Mouse (Mus musculus): Measurements from ENCODE around the gene Zfp365. TPM values are rescaled to one million over a fixed set of nuclear protein-coding genes. Genes with fewer than 3 reads are reported as not detected.

The Zfp365 gene
- total and polyA plus RNA-seq, 3 experiments = 0.11 TPM; not detected in 2

DNA sequence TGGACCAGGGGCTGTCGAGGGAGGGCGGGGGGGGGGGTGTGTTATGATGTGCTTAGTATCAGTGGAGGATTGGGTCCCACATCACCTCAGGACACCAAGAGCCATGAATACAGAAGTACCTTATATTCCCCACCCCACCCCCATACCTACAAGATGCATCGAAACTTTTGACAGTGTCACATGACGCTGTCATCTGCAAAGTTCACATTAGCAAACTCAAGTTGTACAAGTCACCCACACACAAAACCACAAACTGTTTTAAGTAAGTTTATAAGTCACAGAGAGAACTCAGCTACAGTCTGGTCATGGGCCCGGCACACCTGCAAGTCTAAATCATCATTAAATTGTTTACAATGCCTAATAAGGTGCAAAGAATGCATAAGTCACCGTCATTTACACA lies 21.3 kb downstream of the Zfp365 start:
- DNase-seq (ENCODE audit: low spot score) (no peak), ATAC-seq (ENCODE audit: extremely low read depth, insufficient number of reproducible peaks, low FRiP score, poor library complexity, severe bottlenecking) (no peak)
- Histone ChIP-seq H3K4me3 (ENCODE audit: low read depth, low read length) (no peak overlapping the region), H3K36me3 (replicated peaks) (no peaks in the 10 kb centered on the region), H3K4me1 (ENCODE audit: insufficient read depth, low read depth, low read length) (no peaks in the 10 kb centered on the region), H3K27me3 (ENCODE audit: insufficient read depth, low read length) (no peaks in the 10 kb centered on the region), H3K9me3 (replicated peaks) (peaks cover 50% of the 10 kb centered on the region)
- no peak for TF ChIP-seq CTCF (IDR thresholded peaks at IDR 0.05; ENCODE audit: low read depth, low read length)
- no peak for TF ChIP-seq POLR2AphosphoS5 (IDR thresholded peaks at IDR 0.05; ENCODE audit: insufficient replicate concordance, low read depth, low read length)
- no peak for TF ChIP-seq GATA2 (IDR thresholded peaks at IDR 0.05; ENCODE audit: borderline replicate concordance, low read depth, low read length)
- TF ChIP-seq TAL1 (conservative IDR thresholded peaks at IDR 0.05; ENCODE audit: low read depth, low read length) = no peak
- TF ChIP-seq GATA1 (IDR thresholded peaks at IDR 0.05; ENCODE audit: borderline replicate concordance, low read length) = no peak

DNA sequence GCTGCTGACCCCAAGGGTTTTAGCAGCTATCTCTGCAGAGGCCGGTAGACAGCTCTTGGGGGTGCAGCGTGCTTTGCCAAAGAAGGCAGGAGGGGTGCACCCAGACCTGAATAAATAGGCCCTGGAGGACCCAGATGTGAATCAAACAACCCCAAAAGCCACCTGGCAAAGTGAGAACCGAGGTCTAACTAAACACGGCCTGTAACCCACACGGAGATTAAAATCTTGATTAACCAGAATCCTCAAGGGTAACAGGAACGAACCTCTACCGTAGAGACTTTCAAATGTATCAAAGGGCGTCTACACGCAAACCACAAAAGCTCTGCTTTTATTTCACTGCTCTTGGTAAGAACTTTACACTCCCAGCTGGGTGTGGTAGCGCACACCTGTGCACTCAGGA lies 24.5 kb downstream of the Zfp365 start:
- DNase-seq (ENCODE audit: low spot score) = no peak
- no peaks in the 10 kb centered on the region for H3K4me1 ChIP-seq (ENCODE audit: insufficient read depth, low read depth, low read length)
- H3K27me3 ChIP-seq (ENCODE audit: insufficient read depth, low read length) = no peaks in the 10 kb centered on the region
- ATAC-seq (ENCODE audit: extremely low read depth, insufficient number of reproducible peaks, low FRiP score, poor library complexity, severe bottlenecking) = no peak
- H3K9me3 ChIP-seq (replicated peaks) = peaks cover 37% of the 10 kb centered on the region
- no peaks in the 10 kb centered on the region for H3K36me3 ChIP-seq (replicated peaks)
- no peak overlapping the region for H3K4me3 ChIP-seq (ENCODE audit: low read depth, low read length)
- TF ChIP-seq POLR2AphosphoS5 (IDR thresholded peaks at IDR 0.05; ENCODE audit: insufficient replicate concordance, low read depth, low read length) (no peak), GATA2 (IDR thresholded peaks at IDR 0.05; ENCODE audit: borderline replicate concordance, low read depth, low read length) (no peak), TAL1 (conservative IDR thresholded peaks at IDR 0.05; ENCODE audit: low read depth, low read length) (no peak), CTCF (IDR thresholded peaks at IDR 0.05; ENCODE audit: low read depth, low read length) (no peak), GATA1 (IDR thresholded peaks at IDR 0.05; ENCODE audit: borderline replicate concordance, low read length) (no peak)

DNA sequence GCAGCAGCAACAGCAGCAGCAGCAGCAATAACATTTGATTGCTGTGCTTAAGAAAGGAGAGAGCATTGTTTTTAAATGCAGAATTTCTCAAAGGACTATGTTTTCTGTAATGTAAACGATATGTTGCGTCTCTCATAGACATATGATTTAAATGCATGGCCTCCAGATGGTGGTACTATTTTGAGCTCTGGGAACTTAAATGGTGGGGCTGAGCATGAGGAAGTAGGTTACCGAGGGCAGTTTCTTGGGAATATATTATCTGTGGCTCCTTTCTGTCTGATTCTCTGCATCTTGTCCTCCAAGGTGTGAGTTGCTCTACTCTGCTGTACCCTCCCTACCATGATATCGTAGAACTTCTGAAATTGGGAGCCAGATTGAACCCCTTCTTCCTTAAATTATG lies 31.8 kb downstream of the Zfp365 start:
- ATAC-seq (ENCODE audit: extremely low read depth, insufficient number of reproducible peaks, low FRiP score, poor library complexity, severe bottlenecking) (no peak), DNase-seq (ENCODE audit: low spot score) (no peak)
- Histone ChIP-seq H3K36me3 (replicated peaks) (no peaks in the 10 kb centered on the region), H3K4me3 (ENCODE audit: low read depth, low read length) (no peak overlapping the region), H3K27me3 (ENCODE audit: insufficient read depth, low read length) (no peaks in the 10 kb centered on the region), H3K4me1 (ENCODE audit: insufficient read depth, low read depth, low read length) (no peaks in the 10 kb centered on the region), H3K9me3 (replicated peaks) (peaks cover 16% of the 10 kb centered on the region)
- TF ChIP-seq GATA2 (IDR thresholded peaks at IDR 0.05; ENCODE audit: borderline replicate concordance, low read depth, low read length) (no peak), TAL1 (conservative IDR thresholded peaks at IDR 0.05; ENCODE audit: low read depth, low read length) (no peak), GATA1 (IDR thresholded peaks at IDR 0.05; ENCODE audit: borderline replicate concordance, low read length) (no peak), CTCF (IDR thresholded peaks at IDR 0.05; ENCODE audit: low read depth, low read length) (no peak), POLR2AphosphoS5 (IDR thresholded peaks at IDR 0.05; ENCODE audit: insufficient replicate concordance, low read depth, low read length) (no peak)

DNA sequence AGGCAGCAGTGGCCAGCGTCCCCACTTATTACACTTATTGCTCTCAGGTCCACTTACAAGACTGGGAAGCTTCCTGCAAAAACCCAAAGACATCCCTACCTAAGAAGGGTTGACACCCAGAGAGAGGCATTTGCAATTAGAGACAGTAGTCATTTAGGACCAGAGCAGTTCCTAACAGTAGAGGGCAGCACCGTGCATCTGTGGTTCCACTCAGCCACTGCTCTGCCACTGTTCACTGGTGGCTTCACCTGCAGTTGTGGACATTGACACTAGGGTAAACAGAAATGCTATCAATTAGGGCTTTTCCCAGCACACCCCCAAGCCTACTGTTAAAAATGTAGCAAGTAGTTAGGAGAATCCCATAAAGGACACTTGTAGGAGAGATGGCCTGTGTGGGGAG lies 40.7 kb downstream of the Zfp365 start:
- no peak for ATAC-seq (ENCODE audit: extremely low read depth, insufficient number of reproducible peaks, low FRiP score, poor library complexity, severe bottlenecking)
- H3K9me3 ChIP-seq (replicated peaks) = peaks cover 25% of the 10 kb centered on the region
- no peak for DNase-seq (ENCODE audit: low spot score)
- H3K27me3 ChIP-seq (ENCODE audit: insufficient read depth, low read length) = no peaks in the 10 kb centered on the region
- no peaks in the 10 kb centered on the region for H3K4me1 ChIP-seq (ENCODE audit: insufficient read depth, low read depth, low read length)
- TF ChIP-seq GATA2 (IDR thresholded peaks at IDR 0.05; ENCODE audit: borderline replicate concordance, low read depth, low read length) = no peak
- TF ChIP-seq POLR2AphosphoS5 (IDR thresholded peaks at IDR 0.05; ENCODE audit: insufficient replicate concordance, low read depth, low read length) = no peak
- no peaks in the 10 kb centered on the region for H3K36me3 ChIP-seq (replicated peaks)
- no peak overlapping the region for H3K4me3 ChIP-seq (ENCODE audit: low read depth, low read length)

DNA sequence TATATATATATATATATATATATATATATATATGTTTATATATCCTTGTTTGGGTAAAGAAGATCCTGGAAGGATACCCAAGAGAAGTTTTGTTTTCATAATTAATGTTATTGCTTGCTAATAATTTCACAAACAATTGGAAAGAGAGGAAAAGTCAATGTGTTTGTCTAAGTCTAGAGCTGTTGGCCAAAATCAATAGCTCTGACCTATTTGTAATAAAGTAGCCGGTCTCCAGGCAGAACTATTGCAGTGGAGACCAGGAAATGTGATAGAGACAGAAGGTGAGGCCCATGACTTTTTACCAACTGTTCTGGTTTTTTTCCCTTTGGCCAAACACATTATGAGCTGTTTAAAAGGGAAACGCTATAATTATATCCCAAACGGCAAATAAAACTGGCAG lies 44.2 kb downstream of the Zfp365 start:
- Histone ChIP-seq H3K4me1 (ENCODE audit: insufficient read depth, low read depth, low read length) (no peaks in the 10 kb centered on the region), H3K9me3 (replicated peaks) (peaks cover 27% of the 10 kb centered on the region), H3K36me3 (replicated peaks) (no peaks in the 10 kb centered on the region), H3K4me3 (ENCODE audit: low read depth, low read length) (no peak overlapping the region), H3K27me3 (ENCODE audit: insufficient read depth, low read length) (no peaks in the 10 kb centered on the region)
- DNase-seq (ENCODE audit: low spot score) (no peak), ATAC-seq (ENCODE audit: extremely low read depth, insufficient number of reproducible peaks, low FRiP score, poor library complexity, severe bottlenecking) (no peak)
- TF ChIP-seq CTCF (IDR thresholded peaks at IDR 0.05; ENCODE audit: low read depth, low read length) (no peak), POLR2AphosphoS5 (IDR thresholded peaks at IDR 0.05; ENCODE audit: insufficient replicate concordance, low read depth, low read length) (no peak), GATA2 (IDR thresholded peaks at IDR 0.05; ENCODE audit: borderline replicate concordance, low read depth, low read length) (no peak), GATA1 (IDR thresholded peaks at IDR 0.05; ENCODE audit: borderline replicate concordance, low read length) (no peak), TAL1 (conservative IDR thresholded peaks at IDR 0.05; ENCODE audit: low read depth, low read length) (no peak)

DNA sequence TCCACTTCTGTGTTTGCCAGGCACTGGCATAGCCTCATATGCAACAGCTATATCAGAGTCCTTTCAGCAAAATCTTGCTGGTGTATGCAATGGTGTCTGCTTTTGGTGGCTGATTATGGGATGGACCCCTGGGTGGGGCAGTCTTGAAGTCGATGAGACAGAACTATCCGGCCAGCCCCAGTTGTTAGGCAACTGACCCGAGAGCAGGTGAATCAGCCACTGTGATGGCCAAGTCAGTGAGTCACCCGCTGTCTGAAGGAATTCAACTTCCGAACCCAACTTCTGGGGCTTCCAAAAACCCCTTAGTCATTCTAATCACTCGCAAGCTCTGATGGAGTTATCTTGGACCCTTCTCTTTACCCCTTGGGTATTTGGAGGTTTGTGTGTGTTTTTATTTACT lies 46.6 kb downstream of the Zfp365 start:
- DNase-seq (ENCODE audit: low spot score) (no peak), ATAC-seq (ENCODE audit: extremely low read depth, insufficient number of reproducible peaks, low FRiP score, poor library complexity, severe bottlenecking) (no peak)
- no peaks in the 10 kb centered on the region for H3K27me3 ChIP-seq (ENCODE audit: insufficient read depth, low read length)
- peaks cover 21% of the 10 kb centered on the region for H3K9me3 ChIP-seq (replicated peaks)
- no peaks in the 10 kb centered on the region for H3K4me1 ChIP-seq (ENCODE audit: insufficient read depth, low read depth, low read length)
- no peaks in the 10 kb centered on the region for H3K36me3 ChIP-seq (replicated peaks)
- TF ChIP-seq CTCF (IDR thresholded peaks at IDR 0.05; ENCODE audit: low read depth, low read length) = no peak
- TF ChIP-seq POLR2AphosphoS5 (IDR thresholded peaks at IDR 0.05; ENCODE audit: insufficient replicate concordance, low read depth, low read length) = no peak
- no peak for TF ChIP-seq TAL1 (conservative IDR thresholded peaks at IDR 0.05; ENCODE audit: low read depth, low read length)
- no peak for TF ChIP-seq GATA2 (IDR thresholded peaks at IDR 0.05; ENCODE audit: borderline replicate concordance, low read depth, low read length)
- no peak for TF ChIP-seq GATA1 (IDR thresholded peaks at IDR 0.05; ENCODE audit: borderline replicate concordance, low read length)
- H3K4me3 ChIP-seq (ENCODE audit: low read depth, low read length) = no peak overlapping the region

DNA sequence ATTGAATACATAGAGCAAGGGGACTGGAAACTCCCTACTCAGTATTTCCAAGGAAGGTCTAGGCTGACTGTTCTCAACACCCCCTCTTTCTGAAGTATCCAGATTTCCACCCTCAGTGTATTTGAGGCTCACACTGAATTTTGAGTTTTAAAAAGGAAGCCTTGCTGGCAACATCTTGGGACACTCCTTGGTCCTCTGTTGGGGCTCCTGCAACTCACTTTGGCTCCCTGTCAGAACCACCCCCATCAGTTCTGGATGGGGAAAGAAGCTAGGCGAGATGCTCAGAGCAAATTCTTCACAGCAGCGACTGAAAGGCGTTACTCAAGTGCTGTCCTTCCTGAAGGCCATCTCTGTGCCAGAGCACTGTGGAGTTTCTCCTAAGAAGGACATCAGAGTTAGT lies 47.4 kb downstream of the Zfp365 start:
- ATAC-seq (ENCODE audit: extremely low read depth, insufficient number of reproducible peaks, low FRiP score, poor library complexity, severe bottlenecking) (no peak), DNase-seq (ENCODE audit: low spot score) (no peak)
- Histone ChIP-seq H3K27me3 (ENCODE audit: insufficient read depth, low read length) (no peaks in the 10 kb centered on the region), H3K36me3 (replicated peaks) (no peaks in the 10 kb centered on the region), H3K4me3 (ENCODE audit: low read depth, low read length) (no peak overlapping the region), H3K9me3 (replicated peaks) (peaks cover 16% of the 10 kb centered on the region), H3K4me1 (ENCODE audit: insufficient read depth, low read depth, low read length) (no peaks in the 10 kb centered on the region)
- TF ChIP-seq GATA2 (IDR thresholded peaks at IDR 0.05; ENCODE audit: borderline replicate concordance, low read depth, low read length) (no peak), CTCF (IDR thresholded peaks at IDR 0.05; ENCODE audit: low read depth, low read length) (no peak), POLR2AphosphoS5 (IDR thresholded peaks at IDR 0.05; ENCODE audit: insufficient replicate concordance, low read depth, low read length) (no peak), TAL1 (conservative IDR thresholded peaks at IDR 0.05; ENCODE audit: low read depth, low read length) (no peak), GATA1 (IDR thresholded peaks at IDR 0.05; ENCODE audit: borderline replicate concordance, low read length) (no peak)
